Mouse (Mus musculus) urinary bladder, postnatal 0 days (tissue): ENCODE data around the gene Ide. TPM values are rescaled to one million over a fixed set of nuclear protein-coding genes. Genes with fewer than 3 reads are reported as not detected.

ENCODE experiments used
- polyA plus RNA-seq: library from polyadenylated mRNA; unstranded; fragments of >200 nt; fragmentation: Nextera tagmentation; extraction: Ambion mirVana; gene quantifications from 2 replicates; pipeline ENCODE4 v1.2.1, GENCODE M21; 2015

Ide gene
- 28.1 and 32.6 TPM in 2 replicates for polyA plus RNA-seq

DNA sequence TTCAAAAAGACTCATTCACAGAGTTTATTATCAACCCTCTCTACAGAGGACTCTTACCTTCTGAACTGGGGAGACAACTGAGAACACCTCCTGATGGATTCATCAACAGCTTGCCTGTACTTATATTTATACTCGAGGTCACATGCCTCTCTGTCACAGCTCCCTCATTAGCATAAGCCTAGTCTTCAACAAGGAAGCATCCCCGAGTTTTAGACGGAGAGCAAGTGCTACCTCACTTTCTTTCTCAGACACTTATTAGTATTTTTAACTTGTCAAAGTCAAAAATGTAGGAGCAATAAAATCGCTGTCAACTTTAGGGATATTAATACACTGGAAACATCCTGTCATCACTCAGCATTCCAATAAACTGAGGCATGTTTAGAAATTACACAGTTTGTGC, at the start of gene Ide:
TSS of gene Ide (minus strand) at position 101 of the 400 bp plus-strand sequence.

DNA sequence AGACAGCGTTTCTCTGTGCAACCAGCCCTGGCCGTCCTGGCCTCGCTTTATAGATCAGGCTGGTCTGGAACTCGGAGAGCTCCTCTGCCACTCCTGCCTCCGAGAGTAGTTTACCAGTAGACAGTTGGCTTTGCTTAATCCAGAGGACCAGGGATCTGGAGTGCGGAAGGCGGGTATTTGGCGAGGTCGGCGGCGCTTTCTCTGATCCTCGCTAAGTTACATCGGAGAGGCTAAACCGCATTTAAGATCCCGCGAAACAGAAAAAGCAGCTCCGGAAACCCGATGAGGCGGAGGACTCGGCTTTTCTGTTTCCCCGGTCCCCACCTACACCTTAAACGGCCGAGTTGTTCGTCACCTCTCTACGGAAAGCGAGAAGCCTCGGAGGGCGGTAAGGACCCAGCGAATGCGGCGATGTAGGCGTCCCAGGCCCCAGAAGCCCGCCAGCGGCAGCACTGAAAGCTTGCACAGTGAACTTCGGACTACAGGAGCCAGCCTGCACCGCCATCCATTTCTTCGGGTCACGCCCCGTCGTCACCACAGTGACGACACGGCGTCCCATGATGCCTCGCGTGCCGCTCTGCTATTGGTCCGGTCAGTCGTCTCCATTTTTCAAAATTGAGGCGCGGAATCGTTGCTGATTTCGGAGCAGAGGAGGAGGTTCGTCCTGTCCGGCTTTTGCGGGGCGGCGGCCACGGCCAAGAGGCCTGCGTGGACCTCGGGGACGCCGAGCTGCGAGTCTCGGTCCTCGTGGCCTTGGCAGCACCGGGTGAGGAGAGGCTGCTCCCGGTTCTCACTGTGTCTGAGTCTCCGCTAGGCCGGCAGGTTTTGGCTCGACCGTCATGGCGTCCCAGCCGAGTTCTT, 38.3 kb upstream of the Ide start, which contains the start of gene Kif11:
TSS of gene Kif11 (plus strand) at position 649 of the 861 bp plus-strand sequence.

Other genes starting within 250 kb of the Ide start
- gene March5, start 130.3 kb downstream of the Ide start, polyA plus RNA-seq: 50.2 and 54.3 TPM in 2 replicates
- 0.52 and 0.54 TPM in 2 replicates for gene Cpeb3, start 129.3 kb downstream of the Ide start, polyA plus RNA-seq
- 6.6 and 12.1 TPM in 2 replicates for gene Kif11, start 38.6 kb upstream of the Ide start, polyA plus RNA-seq
- gene Hhex, start 97.0 kb upstream of the Ide start, polyA plus RNA-seq: 6.7 and 8.7 TPM in 2 replicates
- gene Exoc6, start 212.6 kb upstream of the Ide start, polyA plus RNA-seq: 14.8 and 15.5 TPM in 2 replicates